Mouse (Mus musculus) adrenal gland, postnatal 36 days (tissue): ENCODE results near the gene Lama5. TPM values are rescaled to one million over a fixed set of nuclear protein-coding genes. Genes with fewer than 3 reads are reported as not detected.

Experiments
- DNase-seq, 2 experiments: peaks; one replicate each; pipeline ENCODE4 v3.0.0; 2021; ENCODE audit warnings: mixed read lengths in 1 of 2
- total RNA-seq, 2 experiments: library from RNA; stranded (reverse); gene quantifications; 2 replicates each; pipeline ENCODE4 v1.2.3; 2021

The Lama5 gene
- total RNA-seq, 2 experiments from 2014 or later = 25.7 to 74.5 TPM

GRCm38 (mm10) chr2:180197323-180198037 is 28.2 kb downstream of the Lama5 start:
- DNase-seq = peak; percentile 40 to 60

DNA sequence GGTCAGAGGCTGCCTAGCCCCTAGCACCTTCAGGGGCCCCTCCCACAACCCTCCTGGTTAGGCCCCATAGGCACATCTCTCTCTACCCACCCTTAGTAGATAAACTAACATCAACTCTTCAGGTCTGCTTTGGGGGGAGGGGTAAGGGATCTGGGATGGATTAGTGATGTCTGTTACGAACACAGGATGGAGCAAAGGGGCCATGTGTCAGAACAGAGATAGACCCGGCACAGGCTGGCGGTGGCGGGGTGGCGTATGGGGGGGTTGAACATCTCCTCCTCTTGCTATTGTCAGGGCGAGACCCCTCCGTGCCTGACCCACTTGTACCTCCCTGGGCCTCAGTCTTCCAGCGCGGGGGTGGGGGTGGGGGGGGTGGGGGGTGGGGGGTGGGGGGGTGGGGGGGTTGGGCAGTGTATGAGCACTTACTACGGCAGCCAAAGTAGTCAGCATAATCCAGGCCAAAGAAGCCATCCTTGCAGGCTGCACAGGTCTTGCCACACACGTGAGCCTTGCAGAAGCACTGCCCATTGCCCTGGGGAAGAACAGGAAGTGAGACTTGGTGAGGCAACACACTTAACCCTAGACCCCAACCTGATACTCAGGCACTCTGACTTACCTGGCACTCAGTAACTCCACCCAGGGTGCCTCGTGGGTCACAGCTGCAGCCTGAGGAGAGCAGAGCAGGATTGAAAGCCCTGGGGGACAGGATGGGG is 28.9 kb downstream of the Lama5 start:
- no peak for DNase-seq

- DNase-seq = no peak
Measured at GRCm38 (mm10) chr2:180187362-180187761, 38.3 kb downstream of the Lama5 start.

GRCm38 (mm10) chr2:180185686-180186085 is 40.0 kb downstream of the Lama5 start:
- DNase-seq = no peak

DNA sequence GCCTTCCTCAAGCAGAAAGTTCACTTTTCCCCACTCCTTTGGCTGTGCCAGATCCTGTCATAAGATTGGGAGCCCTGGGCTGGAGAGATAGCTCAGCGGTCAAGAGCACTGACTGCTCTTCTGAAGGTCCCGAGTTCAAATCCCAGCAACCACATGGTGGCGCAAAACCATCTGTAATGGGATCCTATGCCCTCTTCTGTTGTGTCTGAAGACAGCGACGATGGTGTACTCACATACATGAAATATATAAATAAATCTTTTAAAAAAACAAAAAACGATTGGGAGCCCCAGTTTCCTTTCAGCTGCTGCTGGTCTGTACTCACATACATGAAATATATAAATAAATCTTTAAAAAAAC is 40.9 kb downstream of the Lama5 start:
- DNase-seq = no peak

DNA sequence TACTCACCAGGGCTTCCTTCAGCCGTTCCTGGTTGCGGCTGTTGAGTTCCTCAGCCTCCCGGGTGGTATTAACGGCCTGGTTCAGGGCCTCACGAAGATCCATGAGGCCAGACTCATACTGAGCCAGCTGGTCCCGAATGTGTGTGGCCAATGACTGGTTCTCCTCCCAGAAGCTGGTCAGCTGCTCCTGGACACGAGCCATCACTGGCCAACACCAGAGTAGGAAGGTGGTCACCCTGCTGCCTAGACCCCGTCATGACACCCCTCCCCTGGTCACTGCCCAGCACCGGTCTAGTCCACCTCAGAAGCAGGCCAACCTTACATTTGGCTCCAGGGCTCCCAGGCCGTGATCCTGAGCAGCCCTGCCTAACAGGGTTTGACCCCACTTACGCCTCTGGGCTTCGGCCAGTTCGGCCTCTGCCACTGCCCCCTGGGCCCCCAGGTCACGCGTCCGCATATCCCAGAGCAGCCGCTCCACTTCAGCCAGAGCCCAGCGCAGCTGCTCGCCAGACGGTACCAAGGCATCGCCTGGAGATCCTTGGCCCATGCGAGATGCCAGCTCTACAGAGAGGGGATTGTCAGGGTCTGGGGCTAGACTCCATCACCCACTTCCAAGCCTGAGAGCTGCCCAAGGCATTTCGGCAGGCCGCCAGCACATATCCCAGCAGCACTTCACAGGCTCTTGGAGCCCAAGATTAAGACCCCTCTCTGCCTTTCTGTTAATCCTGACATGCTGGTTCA is 41.5 kb downstream of the Lama5 start:
- no peak for DNase-seq

GRCm38 (mm10) chr2:180181542-180181941 is 44.1 kb downstream of the Lama5 start:
- no peak for DNase-seq

DNA sequence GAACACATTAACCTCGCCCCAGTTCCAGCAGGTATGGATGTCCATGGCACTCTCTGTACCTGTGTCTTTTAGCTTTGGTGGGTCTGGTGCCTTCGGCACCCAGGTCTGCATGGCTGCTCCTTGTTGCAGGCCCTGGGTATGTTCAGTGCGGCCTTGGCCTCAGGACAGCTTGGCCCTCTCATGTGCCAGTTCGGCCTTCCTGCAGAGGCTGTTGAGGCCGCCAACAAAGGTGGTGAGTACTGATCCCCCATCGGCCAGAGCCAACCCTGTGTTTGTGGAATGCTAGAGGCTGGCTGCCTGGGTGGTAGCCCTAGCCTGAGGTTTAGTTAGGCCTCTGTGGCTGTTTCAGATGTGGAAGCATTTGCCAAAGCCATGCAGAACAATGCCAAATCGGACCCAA is 49.9 kb downstream of the Lama5 start:
- no peak for DNase-seq

- no peak for DNase-seq
Measured at GRCm38 (mm10) chr2:180174121-180174520, 51.5 kb downstream of the Lama5 start.

- peak in 1 of 2 experiments; percentile 55 for DNase-seq
Measured at GRCm38 (mm10) chr2:180173711-180174110, 51.9 kb downstream of the Lama5 start.

- DNase-seq = no peak
Measured at GRCm38 (mm10) chr2:180173163-180173562, 52.5 kb downstream of the Lama5 start.

DNA sequence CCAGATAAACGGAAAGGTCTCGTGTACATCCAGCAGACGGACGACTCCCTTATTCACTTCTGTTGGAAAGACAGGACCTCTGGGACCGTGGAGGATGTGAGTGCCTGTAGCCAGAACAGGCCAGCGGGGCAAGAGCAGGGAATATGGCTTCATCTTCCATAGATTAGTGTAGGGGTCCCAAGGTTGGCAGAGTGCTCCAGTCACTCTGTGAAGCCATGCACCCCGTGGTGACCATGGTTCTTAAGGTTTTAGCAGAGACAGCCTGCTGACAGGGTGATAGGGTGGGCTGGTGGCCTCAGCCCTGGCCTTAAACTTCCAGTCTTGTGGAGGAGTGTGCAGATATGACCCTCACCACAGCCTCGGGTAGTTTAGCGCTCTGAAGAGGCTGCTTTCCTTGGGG is 53.5 kb downstream of the Lama5 start:
- no peak for DNase-seq

- peak; percentile 66 to 74 for DNase-seq
Measured at GRCm38 (mm10) chr2:180171522-180172070, 54.1 kb downstream of the Lama5 start.

GRCm38 (mm10) chr2:180170806-180171521 is 54.7 kb downstream of the Lama5 start, which contains the start of gene Adrm1:
Gene Adrm1, plus strand, starts transcription at chr2:180171485.
- peak; percentile 98 for DNase-seq

DNA sequence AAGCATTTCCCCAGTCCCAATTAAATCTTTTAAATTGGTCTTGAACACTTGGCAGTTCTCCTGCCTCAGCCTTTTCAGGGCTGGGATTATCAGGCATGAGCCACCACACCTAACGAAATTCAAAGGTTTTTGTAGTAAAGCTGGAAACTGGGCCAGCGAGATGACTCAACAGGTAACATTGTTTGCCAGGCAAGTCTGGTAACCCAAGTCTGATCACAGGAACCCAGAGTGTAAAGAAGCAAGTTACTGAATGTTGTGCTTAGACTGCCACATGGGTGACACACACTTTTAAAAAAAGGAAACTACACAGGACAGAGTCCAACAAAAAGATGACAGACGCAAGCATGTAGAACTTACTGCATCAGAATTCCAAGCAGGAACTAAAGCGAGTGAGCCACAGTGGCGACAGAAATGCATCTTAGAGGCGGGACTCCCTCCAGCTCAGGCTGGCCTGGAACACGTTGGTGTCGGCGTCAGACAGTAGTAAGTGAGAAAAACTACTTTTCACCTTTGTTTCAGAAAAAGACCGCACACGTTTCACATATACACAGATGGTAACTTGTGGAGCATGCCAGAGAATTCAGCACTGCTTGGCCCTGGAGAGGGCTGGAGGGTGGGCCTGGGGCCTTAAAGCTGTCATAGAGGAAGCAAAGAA is 55.4 kb downstream of the Lama5 start:
- no peak for DNase-seq

DNA sequence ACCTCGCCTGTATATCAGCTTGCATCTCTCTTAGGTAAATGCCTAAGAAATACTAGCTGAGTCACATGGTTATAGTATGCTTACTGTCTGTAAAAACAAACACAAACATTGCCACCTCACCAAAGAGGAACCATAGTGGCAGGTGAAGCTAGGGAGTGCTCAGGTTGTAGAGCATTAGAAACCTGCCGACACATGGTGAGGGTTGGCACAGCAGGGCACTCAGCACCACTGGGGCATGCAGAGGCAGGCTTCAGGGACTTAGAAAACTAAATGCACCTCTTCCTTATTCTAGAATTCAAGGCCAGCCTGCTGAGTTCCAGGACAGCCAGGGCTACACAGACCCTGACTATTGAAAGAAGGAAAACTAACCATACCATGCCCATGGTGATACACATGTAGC is 58.8 kb downstream of the Lama5 start:
- DNase-seq = no peak

DNA sequence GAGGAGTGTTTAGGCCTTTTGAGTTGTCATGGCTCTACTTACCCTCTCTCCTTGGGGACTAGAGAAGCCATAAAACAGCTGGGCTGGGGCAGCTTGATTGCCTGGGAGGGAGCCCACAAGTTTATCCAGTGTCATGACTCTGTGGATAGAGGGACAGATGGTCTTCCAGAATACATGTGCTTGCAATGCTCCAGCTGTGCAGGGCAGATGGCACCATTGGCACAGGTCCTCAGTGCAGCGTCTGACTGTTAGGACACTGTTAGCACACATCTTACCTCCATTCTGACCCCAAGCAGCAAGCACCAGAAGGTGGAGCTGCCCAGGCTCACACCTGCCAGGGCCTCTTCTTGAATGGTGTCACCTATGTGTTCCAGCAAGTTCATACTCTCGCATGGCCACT is 59.8 kb downstream of the Lama5 start:
- no peak for DNase-seq

DNA sequence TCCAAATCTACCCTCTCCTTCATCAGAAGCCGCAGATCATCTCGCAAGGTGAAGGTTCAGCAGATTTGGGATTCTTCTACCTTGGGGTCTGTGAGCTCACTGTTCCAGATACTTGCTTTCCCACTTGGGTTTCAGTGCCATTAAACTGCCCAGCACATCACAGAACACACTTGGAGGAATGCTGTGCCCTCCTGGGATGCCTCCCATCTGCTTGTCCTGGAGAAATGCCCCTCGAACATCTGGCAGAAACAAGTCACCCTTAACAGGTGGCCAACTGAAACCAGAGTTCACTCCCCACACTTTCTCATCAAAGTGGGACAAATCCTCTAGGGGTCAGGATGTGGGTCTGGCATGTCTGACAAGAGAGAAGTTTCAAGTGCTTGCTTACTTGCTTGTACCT is 67.0 kb downstream of the Lama5 start:
- DNase-seq = no peak

DNA sequence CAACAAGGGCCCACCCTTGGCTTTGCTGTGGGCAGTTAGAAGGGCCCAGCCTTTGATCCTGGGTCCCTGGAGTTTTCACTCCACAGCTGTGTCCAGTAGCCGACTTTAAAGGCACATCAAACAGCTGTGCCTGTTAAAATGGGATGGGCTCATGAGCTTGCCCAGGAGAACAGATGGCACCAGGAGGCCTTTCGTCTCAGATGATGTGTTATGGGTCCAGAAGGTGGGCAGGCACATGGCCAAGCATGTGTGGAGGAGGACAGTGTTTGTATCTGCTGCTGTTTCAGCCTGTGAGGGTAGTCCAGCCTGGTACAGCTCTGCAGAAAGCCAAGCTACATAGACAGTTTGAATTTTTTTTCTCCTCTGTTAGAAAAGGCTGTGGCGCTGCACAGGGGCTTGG is 70.9 kb downstream of the Lama5 start:
- no peak for DNase-seq

- peak in 1 of 2 experiments; percentile 12 for DNase-seq
Measured at GRCm38 (mm10) chr2:180148551-180148950, 77.1 kb downstream of the Lama5 start.

- no peak for DNase-seq
Measured at GRCm38 (mm10) chr2:180147379-180147778, 78.3 kb downstream of the Lama5 start.

DNA sequence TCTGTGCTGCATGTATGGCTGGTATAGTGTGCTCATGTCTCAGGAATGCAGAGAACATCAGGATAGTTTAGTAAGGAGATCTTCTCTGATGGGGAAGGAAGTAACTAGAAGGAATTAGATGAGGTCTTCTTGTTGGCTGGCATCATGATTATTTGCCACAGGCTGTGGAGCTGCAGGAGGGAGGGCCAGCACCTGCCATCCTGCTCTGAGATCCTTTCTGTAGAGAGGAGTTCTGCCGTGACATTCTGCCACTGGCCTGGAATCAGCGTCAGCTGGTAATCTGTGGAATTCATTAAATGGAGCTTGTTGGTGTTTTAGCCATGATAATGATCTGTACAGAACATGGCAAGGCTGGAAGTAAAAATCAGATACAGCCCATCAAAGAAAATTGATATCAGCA is 79.6 kb downstream of the Lama5 start:
- no peak for DNase-seq
